Mouse (Mus musculus) forebrain, embryonic 15.5 days (tissue): Measurements from ENCODE around the gene Wdr62. TPM values are rescaled to one million over a fixed set of nuclear protein-coding genes. Genes with fewer than 3 reads are reported as not detected.
A peak's percentile ranks its signal among the peaks of the same experiment; 100 is the strongest.

Experiments
- ATAC-seq: fragments of 200-750 bp; cut with Nextera tagmentation; replicated peaks from 2 replicates; pipeline ENCODE4 v1.8.0; 2017; ENCODE audit warnings: mild to moderate bottlenecking, moderate TSS enrichment, moderate library complexity
- H3K27ac ChIP-seq: fragments of 300-500 bp; sonication (generic); replicated peaks from 2 replicates; pipeline ENCODE4 v1.5.1; 2015; ENCODE audit warnings: mild to moderate bottlenecking, inconsistent platforms
- H3K27me3 ChIP-seq: fragments of 300-500 bp; sonication (generic); 2 replicates; pipeline ENCODE4 v1.6.1; 2015; ENCODE audit warnings: inconsistent platforms
- H3K36me3 ChIP-seq: fragments of 300-500 bp; sonication (generic); 2 replicates; pipeline ENCODE4 v1.6.1; 2015; ENCODE audit warnings: mild to moderate bottlenecking, inconsistent platforms
- H3K4me1 ChIP-seq: fragments of 300-500 bp; sonication (generic); 2 replicates; pipeline ENCODE4 v1.6.1; 2015; ENCODE audit warnings: inconsistent platforms
- H3K4me2 ChIP-seq: fragments of 300-500 bp; sonication (generic); replicated peaks from 2 replicates; pipeline ENCODE4 v1.6.1; 2015; ENCODE audit warnings: mild to moderate bottlenecking, inconsistent platforms
- H3K4me3 ChIP-seq: fragments of 300-500 bp; sonication (generic); 2 replicates; pipeline ENCODE4 v1.5.1; 2015; ENCODE audit warnings: mild to moderate bottlenecking, inconsistent platforms
- H3K9ac ChIP-seq: fragments of 300-500 bp; sonication (generic); replicated peaks from 2 replicates; pipeline ENCODE4 v1.6.1; 2015; ENCODE audit warnings: mild to moderate bottlenecking, inconsistent platforms
- H3K9me3 ChIP-seq: fragments of 300-500 bp; sonication (generic); 2 replicates; pipeline ENCODE4 v1.6.1; 2016; ENCODE audit warnings: inconsistent platforms
- WGBS: fragments of 180-500 bp; shearing (Covaris S2); methylation state at CpG from one replicate; pipeline ENCODE4 v1.1.7; 2015; ENCODE audit warnings: mixed read lengths; 5-methylcytosine and 5-hydroxymethylcytosine counted together
- polyA plus RNA-seq: library from polyadenylated mRNA; unstranded; fragments of >200 nt; fragmentation: Nextera tagmentation; extraction: Ambion mirVana; gene quantifications from 2 replicates; pipeline ENCODE4 v1.2.1, GENCODE M21; 2015

The Wdr62 gene
- polyA plus RNA-seq, 1 experiment from 2014 or later, result 7.3 TPM

DNA sequence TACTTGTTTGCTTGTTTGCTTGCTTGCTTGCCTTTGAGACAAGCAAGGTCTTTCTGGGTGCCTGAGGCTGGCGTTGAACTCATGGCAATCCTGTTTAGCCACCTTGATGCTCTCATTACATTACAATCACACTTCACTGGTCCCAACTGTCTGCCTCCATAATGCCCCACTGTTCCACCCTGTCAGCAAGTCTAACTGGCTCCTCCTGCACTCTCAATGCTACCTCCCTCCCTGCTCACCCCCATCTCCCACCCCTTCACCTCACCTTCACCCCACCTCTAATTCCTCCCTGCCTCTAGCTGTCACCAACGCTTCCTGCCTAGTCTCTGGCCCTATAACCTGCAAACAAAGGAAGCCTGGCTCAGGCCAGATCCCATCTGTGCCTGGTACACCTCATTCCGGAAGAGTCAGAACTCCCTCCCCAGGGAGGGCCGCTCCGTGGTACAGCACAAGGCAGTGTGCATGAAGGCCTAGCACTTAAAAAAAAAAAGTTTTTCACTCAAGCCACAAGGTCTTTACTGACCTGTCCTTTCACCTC is 82.6 kb downstream of the Wdr62 start:
- H3K4me2 ChIP-seq, result no peak overlapping the region
- no peaks in the 10 kb centered on the region for H3K36me3 ChIP-seq
- no peak for ATAC-seq
- H3K27me3 ChIP-seq, result no peaks in the 10 kb centered on the region
- H3K4me3 ChIP-seq, result no peak overlapping the region
- WGBS, result 75% methylated on average over 5 of the region's 5 CpGs
- no peak overlapping the region for H3K9ac ChIP-seq
- H3K4me1 ChIP-seq, result peaks cover 22% of the 10 kb centered on the region
- H3K9me3 ChIP-seq, result no peaks in the 10 kb centered on the region
- no peak overlapping the region for H3K27ac ChIP-seq

DNA sequence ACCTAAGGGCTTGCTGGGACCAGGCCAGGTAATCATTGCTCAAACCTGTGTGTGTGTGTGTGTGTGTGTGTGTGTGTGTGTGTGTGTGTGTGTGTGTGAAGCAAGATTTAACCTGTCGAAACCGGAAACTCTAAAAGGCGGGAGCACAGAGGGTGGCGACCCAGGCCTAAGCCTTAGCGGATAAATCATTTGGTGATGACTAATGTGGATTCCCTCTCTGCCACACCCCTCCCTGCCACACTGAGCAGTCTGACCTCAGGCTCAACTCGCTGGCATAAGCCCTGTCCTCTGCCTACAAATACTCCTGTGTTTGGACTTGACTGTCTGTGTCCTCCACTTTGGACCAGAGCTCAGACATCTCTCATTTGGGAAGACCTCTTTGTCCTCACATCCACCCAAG is 84.0 kb downstream of the Wdr62 start:
- WGBS, result 94% methylated on average over 6 of the region's 6 CpGs
- H3K4me2 ChIP-seq, result no peak overlapping the region
- no peaks in the 10 kb centered on the region for H3K27me3 ChIP-seq
- H3K27ac ChIP-seq, result no peak overlapping the region
- H3K36me3 ChIP-seq, result peaks cover 11% of the 10 kb centered on the region
- no peaks in the 10 kb centered on the region for H3K9me3 ChIP-seq
- peaks cover 26% of the 10 kb centered on the region for H3K4me1 ChIP-seq
- no peak for ATAC-seq
- no peak overlapping the region for H3K4me3 ChIP-seq
- no peak overlapping the region for H3K9ac ChIP-seq

GRCm38 (mm10) chr7:30195461-30195860 is 84.8 kb downstream of the Wdr62 start:
- no peak for ATAC-seq
- Histone ChIP-seq H3K4me2 (peak overlapping the region; percentile 77; the same call in 1 of the 2 replicates), H3K4me3 (peak overlapping the region; percentile 82), H3K4me1 (peaks cover 26% of the 10 kb centered on the region), H3K27ac (no peak overlapping the region), H3K9me3 (no peaks in the 10 kb centered on the region), H3K36me3 (peaks cover 14% of the 10 kb centered on the region), H3K9ac (peak overlapping the region; percentile 70), H3K27me3 (no peaks in the 10 kb centered on the region)
- 75% methylated on average over 6 of the region's 6 CpGs for WGBS

- Histone ChIP-seq H3K4me2 (peak overlapping the region; percentile 77), H3K9ac (peak overlapping the region; percentile 70), H3K27me3 (no peaks in the 10 kb centered on the region), H3K27ac (peak overlapping the region; percentile 77), H3K36me3 (peaks cover 19% of the 10 kb centered on the region), H3K4me3 (peak overlapping the region; percentile 82), H3K4me1 (peaks cover 26% of the 10 kb centered on the region), H3K9me3 (no peaks in the 10 kb centered on the region)
- peak; percentile 90 for ATAC-seq
- WGBS, result 1% methylated on average over 28 of the region's 28 CpGs
These were observed 85.3 kb downstream of the Wdr62 start for GRCm38 (mm10) chr7:30194884-30195283.

- H3K9me3 ChIP-seq, result no peaks in the 10 kb centered on the region
- H3K4me3 ChIP-seq, result peak overlapping the region; percentile 82
- H3K36me3 ChIP-seq, result peaks cover 21% of the 10 kb centered on the region
- ATAC-seq, result peak; percentile 20
- peak overlapping the region; percentile 77 for H3K27ac ChIP-seq
- H3K27me3 ChIP-seq, result no peaks in the 10 kb centered on the region
- under 1% methylated on average over 26 of the region's 26 CpGs for WGBS
- peaks cover 26% of the 10 kb centered on the region for H3K4me1 ChIP-seq
- peak overlapping the region; percentile 70 for H3K9ac ChIP-seq
- peak overlapping the region; percentile 77 for H3K4me2 ChIP-seq
These were observed 86.0 kb downstream of the Wdr62 start for GRCm38 (mm10) chr7:30194101-30194831.

GRCm38 (mm10) chr7:30193581-30194100 is 86.6 kb downstream of the Wdr62 start:
- Histone ChIP-seq H3K27ac (peak overlapping the region; percentile 77), H3K9ac (peak overlapping the region; percentile 70), H3K9me3 (no peaks in the 10 kb centered on the region), H3K27me3 (no peaks in the 10 kb centered on the region), H3K4me2 (peak overlapping the region; percentile 77), H3K4me3 (peak overlapping the region; percentile 82), H3K36me3 (peaks cover 27% of the 10 kb centered on the region), H3K4me1 (peaks cover 24% of the 10 kb centered on the region)
- WGBS, result 1% methylated on average over 26 of the region's 26 CpGs
- ATAC-seq, result peak; percentile 69

GRCm38 (mm10) chr7:30193013-30193412 is 87.2 kb downstream of the Wdr62 start:
- Histone ChIP-seq H3K9ac (peak overlapping the region; percentile 70), H3K4me2 (peak overlapping the region; percentile 77), H3K36me3 (peaks cover 34% of the 10 kb centered on the region), H3K27me3 (no peaks in the 10 kb centered on the region), H3K9me3 (no peaks in the 10 kb centered on the region), H3K4me3 (peak overlapping the region; percentile 82), H3K27ac (peak overlapping the region; percentile 77; the same call in 1 of the 2 replicates), H3K4me1 (peaks cover 20% of the 10 kb centered on the region)
- 15% methylated on average over 9 of the region's 9 CpGs for WGBS
- no peak for ATAC-seq

DNA sequence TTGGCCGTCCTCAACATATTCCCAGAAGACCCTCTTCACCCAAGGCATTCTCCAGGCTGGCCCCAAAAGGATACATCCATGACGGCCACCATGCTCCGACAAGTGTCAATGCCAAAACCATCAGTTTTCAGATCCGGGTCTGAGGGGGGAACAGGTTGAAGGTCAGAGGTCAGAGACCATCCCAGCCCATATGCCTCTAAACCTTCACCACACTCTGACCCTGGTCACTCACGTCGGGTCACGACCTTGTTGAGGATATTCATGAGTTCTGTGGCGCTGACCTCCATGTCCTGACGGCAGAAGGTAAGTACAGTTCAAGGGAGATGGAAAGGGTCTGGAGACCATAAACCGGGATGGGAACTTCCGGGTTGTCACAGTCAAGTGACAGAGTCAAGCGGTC is 88.1 kb downstream of the Wdr62 start:
- 94% methylated on average over 12 of the region's 12 CpGs for WGBS
- H3K27me3 ChIP-seq, result no peaks in the 10 kb centered on the region
- no peak overlapping the region for H3K4me3 ChIP-seq
- peaks cover 43% of the 10 kb centered on the region for H3K36me3 ChIP-seq
- no peak overlapping the region for H3K4me2 ChIP-seq
- no peak overlapping the region for H3K27ac ChIP-seq
- no peaks in the 10 kb centered on the region for H3K9me3 ChIP-seq
- no peak for ATAC-seq
- H3K9ac ChIP-seq, result no peak overlapping the region
- H3K4me1 ChIP-seq, result peaks cover 20% of the 10 kb centered on the region

Other genes starting within 250 kb of the Wdr62 start
- 12.1 and 14.3 TPM in 2 replicates for gene Zfp14, start 229.0 kb downstream of the Wdr62 start, polyA plus RNA-seq
- gene Zfp82, start 207.5 kb downstream of the Wdr62 start, polyA plus RNA-seq, result 14.3 and 14.7 TPM in 2 replicates
- gene Gm26920, start 190.0 kb downstream of the Wdr62 start, polyA plus RNA-seq, result 2.3 and 2.4 TPM in 2 replicates
- gene Zfp566, start 189.9 kb downstream of the Wdr62 start, polyA plus RNA-seq, result 21.0 and 22.5 TPM in 2 replicates
- gene Zfp260, start 185.6 kb downstream of the Wdr62 start, polyA plus RNA-seq, result 112 and 122 TPM in 2 replicates
- 24.9 and 25.5 TPM in 2 replicates for gene Zfp382, start 158.5 kb downstream of the Wdr62 start, polyA plus RNA-seq
- gene Zfp146, start 110.7 kb downstream of the Wdr62 start, polyA plus RNA-seq, result 16.1 and 18.4 TPM in 2 replicates
- 3.3 and 4.2 TPM in 2 replicates for gene Cox7a1, start 96.3 kb downstream of the Wdr62 start, polyA plus RNA-seq
- 62.5 and 67.8 TPM in 2 replicates for gene Capns1, start 81.6 kb downstream of the Wdr62 start, polyA plus RNA-seq
- gene Polr2i, start 48.5 kb downstream of the Wdr62 start, polyA plus RNA-seq, result 173 and 193 TPM in 2 replicates
- 352 and 364 TPM in 2 replicates for gene Tbcb, start 48.1 kb downstream of the Wdr62 start, polyA plus RNA-seq
- not detected in 2 replicates for gene Ovol3, start 44.7 kb downstream of the Wdr62 start, polyA plus RNA-seq
- gene Thap8, start 325 bp downstream of the Wdr62 start, polyA plus RNA-seq, result 0.66 and 1.1 TPM in 2 replicates
- 117 and 120 TPM in 2 replicates for gene Clip3, start 11.3 kb upstream of the Wdr62 start, polyA plus RNA-seq
- gene Alkbh6, start 28.3 kb upstream of the Wdr62 start, polyA plus RNA-seq, result 99.6 and 102 TPM in 2 replicates
- gene Syne4, start 34.4 kb upstream of the Wdr62 start, polyA plus RNA-seq, result 7.3 and 9.0 TPM in 2 replicates
- gene E130208F15Rik, start 41.3 kb upstream of the Wdr62 start, polyA plus RNA-seq, result not detected in 2 replicates
- 22.1 and 22.5 TPM in 2 replicates for gene Sdhaf1, start 43.5 kb upstream of the Wdr62 start, polyA plus RNA-seq
- gene Lrfn3, start 82.4 kb upstream of the Wdr62 start, polyA plus RNA-seq, result 11.2 and 12.3 TPM in 2 replicates
- gene Tyrobp, start 133.3 kb upstream of the Wdr62 start, polyA plus RNA-seq, result 22.5 and 24.3 TPM in 2 replicates
- not detected in 2 replicates for gene Hcst, start 139.4 kb upstream of the Wdr62 start, polyA plus RNA-seq
- gene Nfkbid, start 141.3 kb upstream of the Wdr62 start, polyA plus RNA-seq, result 1.9 TPM in 2 replicates
- gene Aplp1, start 165.1 kb upstream of the Wdr62 start, polyA plus RNA-seq, result 544 and 608 TPM in 2 replicates
- 0.20 and 0.47 TPM in 2 replicates for gene Kirrel2, start 177.3 kb upstream of the Wdr62 start, polyA plus RNA-seq
- gene Nphs1, start 177.9 kb upstream of the Wdr62 start, polyA plus RNA-seq, result 0.23 TPM in 1 of 2 replicates, not detected in the other
- gene Prodh2, start 213.2 kb upstream of the Wdr62 start, polyA plus RNA-seq, result not detected in 2 replicates